Mouse (Mus musculus) heart, embryonic 13.5 days (tissue): ENCODE measurements around the gene Gm11116. TPM values are rescaled to one million over a fixed set of nuclear protein-coding genes. Genes with fewer than 3 reads are reported as not detected.
"Not testable (repeated sequence)": the region's sequence is repeated elsewhere in the genome, so short reads cannot be mapped to it uniquely, and the experiment has no call there.

Experiments used
- ATAC-seq: fragments of 200-750 bp; cut with Nextera tagmentation; 2 replicates; pipeline ENCODE4 v1.8.0; 2017; ENCODE audit warnings: moderate TSS enrichment; ENCODE audit not compliant: insufficient number of reproducible peaks, low FRiP score, low TSS enrichment; ENCODE audit errors: extremely low read depth
- H3K27ac ChIP-seq: fragments of 300-500 bp; sonication (generic); replicated peaks from 2 replicates; pipeline ENCODE4 v1.5.1; 2015; ENCODE audit warnings: moderate library complexity, mild to moderate bottlenecking, inconsistent platforms
- H3K27me3 ChIP-seq: fragments of 300-500 bp; sonication (generic); replicated peaks from 2 replicates; pipeline ENCODE4 v1.6.1; 2015; ENCODE audit warnings: mild to moderate bottlenecking, inconsistent platforms
- H3K36me3 ChIP-seq: fragments of 300-500 bp; sonication (generic); 2 replicates; pipeline ENCODE4 v1.6.1; 2015; ENCODE audit warnings: mild to moderate bottlenecking, inconsistent platforms
- H3K4me1 ChIP-seq: fragments of 300-500 bp; sonication (generic); 2 replicates; pipeline ENCODE4 v1.6.1; 2015; ENCODE audit warnings: inconsistent platforms
- H3K4me2 ChIP-seq: fragments of 300-500 bp; sonication (generic); 2 replicates; pipeline ENCODE4 v1.6.1; 2015; ENCODE audit warnings: inconsistent platforms, mild to moderate bottlenecking, moderate library complexity
- H3K4me3 ChIP-seq: fragments of 300-500 bp; sonication (generic); 2 replicates; pipeline ENCODE4 v1.5.1; 2015; ENCODE audit warnings: moderate library complexity, mild to moderate bottlenecking, inconsistent platforms
- H3K9ac ChIP-seq: fragments of 300-500 bp; sonication (generic); 2 replicates; pipeline ENCODE4 v1.6.1; 2015; ENCODE audit warnings: inconsistent platforms, mild to moderate bottlenecking, moderate library complexity
- H3K9me3 ChIP-seq: fragments of 300-500 bp; sonication (generic); 2 replicates; pipeline ENCODE4 v1.6.1; 2016; ENCODE audit warnings: inconsistent platforms
- WGBS: fragments of 180-500 bp; shearing (Covaris S2); methylation state at CpG from one replicate; pipeline ENCODE4 v1.1.7; 2015; ENCODE audit warnings: mixed read lengths; 5-methylcytosine and 5-hydroxymethylcytosine counted together
- polyA plus RNA-seq: library from polyadenylated mRNA; unstranded; fragments of >200 nt; fragmentation: Nextera tagmentation; extraction: Ambion mirVana; gene quantifications from 2 replicates; pipeline ENCODE4 v1.2.1, GENCODE M21; 2015

Gene Gm11116
- not detected in 2 replicates for polyA plus RNA-seq

- WGBS, result 54% methylated on average over 1 of the region's 1 CpGs
- Histone ChIP-seq H3K9ac (no peak within 1 kb of the TSS), H3K27ac (no peak within 1 kb of the TSS), H3K4me3 (no peak within 1 kb of the TSS), H3K36me3 (no peaks in the 10 kb centered on the region), H3K9me3 (no peaks in the 10 kb centered on the region), H3K4me2 (no peak within 1 kb of the TSS), H3K27me3 (no peaks in the 10 kb centered on the region), H3K4me1 (no peaks in the 10 kb centered on the region)
- ATAC-seq, result no peak
These were observed at the start of gene Gm11116 for GRCm38 (mm10) chr5:88111430-88111829. TSS of gene Gm11116 (minus strand) at chr5:88111530.

- H3K4me3 ChIP-seq, result no peak within 1 kb of the TSS
- H3K4me1 ChIP-seq, result no peaks in the 10 kb centered on the region
- H3K4me2 ChIP-seq, result no peak within 1 kb of the TSS
- H3K9ac ChIP-seq, result no peak within 1 kb of the TSS
- H3K36me3 ChIP-seq, result no peaks in the 10 kb centered on the region
- no peaks in the 10 kb centered on the region for H3K27me3 ChIP-seq
- no peaks in the 10 kb centered on the region for H3K9me3 ChIP-seq
- no peak for ATAC-seq
- H3K27ac ChIP-seq, result no peak within 1 kb of the TSS
These were observed 42.7 kb upstream of the Gm11116 start, which contains the start of gene Gm11115 for GRCm38 (mm10) chr5:88153999-88154398. TSS of gene Gm11115 (minus strand) at chr5:88154099.

DNA sequence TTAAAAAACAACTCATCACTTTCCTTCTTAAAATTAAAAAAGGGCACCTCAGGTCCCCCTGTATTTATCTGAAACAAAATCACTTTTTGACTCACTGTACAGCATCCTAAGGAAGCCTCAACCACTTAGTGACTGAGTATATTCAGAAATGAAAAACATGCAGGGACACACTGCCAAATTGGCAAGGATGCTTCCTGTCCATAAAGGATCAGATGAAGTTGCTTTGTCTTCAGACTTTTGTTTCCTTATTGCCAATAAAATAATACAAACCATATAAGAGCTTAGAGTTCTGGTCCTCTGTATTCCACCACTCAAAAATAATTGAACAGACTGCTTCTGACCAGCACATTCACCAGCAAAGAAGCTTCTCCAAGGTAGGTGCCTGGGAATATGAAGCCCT lies 25.1 kb downstream of the Gm11116 start, which contains the start of gene Smr2:
Gene Smr2, plus strand, starts transcription at position 301 of the 400 bp plus-strand sequence.
- H3K27me3 ChIP-seq, H3K36me3 ChIP-seq, H3K4me2 ChIP-seq, H3K9ac ChIP-seq, H3K4me3 ChIP-seq, H3K4me1 ChIP-seq, H3K27ac ChIP-seq, H3K9me3 ChIP-seq, ATAC-seq: not testable (repeated sequence)

Other genes with a start within 250 kb of the Gm11116 start
- gene Odam, start 226.5 kb downstream of the Gm11116 start, polyA plus RNA-seq, result not detected in 2 replicates
- gene Csn3, start 186.0 kb downstream of the Gm11116 start, polyA plus RNA-seq, result 0.20 and 0.31 TPM in 2 replicates
- gene 2310003L06Rik, start 142.1 kb downstream of the Gm11116 start, polyA plus RNA-seq, result not detected in 2 replicates
- not detected in 2 replicates for gene Gm28434, start 142.0 kb downstream of the Gm11116 start, polyA plus RNA-seq
- not detected in 2 replicates for gene Cabs1, start 132.1 kb downstream of the Gm11116 start, polyA plus RNA-seq
- not detected in 2 replicates for gene Smr3a, start 109.0 kb downstream of the Gm11116 start, polyA plus RNA-seq
- gene Smr2, start 25.0 kb downstream of the Gm11116 start, polyA plus RNA-seq, result not detected in 2 replicates
- gene Gm11115, start 42.6 kb upstream of the Gm11116 start, polyA plus RNA-seq, result not detected in 2 replicates
- not detected in 2 replicates for gene Gm7714, start 157.4 kb upstream of the Gm11116 start, polyA plus RNA-seq
- not detected in 2 replicates for gene Prol1, start 205.8 kb upstream of the Gm11116 start, polyA plus RNA-seq